Mouse (Mus musculus) liver, postnatal 0 days (tissue): ENCODE data around the gene Marco. TPM values are rescaled to one million over a fixed set of nuclear protein-coding genes. Genes with fewer than 3 reads are reported as not detected.

ENCODE experiments used
- ATAC-seq: fragments of 200-750 bp; cut with Nextera tagmentation; 2 replicates; pipeline ENCODE4 v1.8.0; 2017; ENCODE audit warnings: mild to moderate bottlenecking, moderate library complexity
- DNase-seq: peaks from one replicate; pipeline ENCODE4 v3.0.0-alpha.2; 2016
- H3K27ac ChIP-seq: fragments of 300-500 bp; sonication (generic); 2 replicates; pipeline ENCODE4 v1.5.1; 2014; ENCODE audit warnings: antibody characterized with exemption, moderate library complexity, mild to moderate bottlenecking, low read depth
- H3K27me3 ChIP-seq: fragments of 300-500 bp; sonication (generic); 2 replicates; pipeline ENCODE4 v1.6.1; 2014; ENCODE audit warnings: low read length, control low read depth, mixed read lengths; ENCODE audit not compliant: insufficient read depth
- H3K36me3 ChIP-seq: fragments of 300-500 bp; sonication (generic); replicated peaks from 2 replicates; pipeline ENCODE4 v1.6.1; 2014; ENCODE audit warnings: mild to moderate bottlenecking, control low read depth, low read length, moderate library complexity, mixed read lengths; ENCODE audit not compliant: insufficient read depth
- H3K4me1 ChIP-seq: fragments of 300-500 bp; sonication (generic); 2 replicates; pipeline ENCODE4 v1.6.1; 2014; ENCODE audit warnings: antibody characterized with exemption, mild to moderate bottlenecking, control low read depth; ENCODE audit not compliant: insufficient read depth
- H3K4me2 ChIP-seq: fragments of 300-500 bp; sonication (generic); 2 replicates; pipeline ENCODE4 v1.6.1; 2014; ENCODE audit warnings: low read depth, mild to moderate bottlenecking, low read length, moderate library complexity, mixed read lengths
- H3K4me3 ChIP-seq: fragments of 300-500 bp; sonication (generic); 2 replicates; pipeline ENCODE4 v1.5.1; 2014; ENCODE audit warnings: low read depth, low read length
- H3K9ac ChIP-seq: fragments of 300-500 bp; sonication (generic); replicated peaks from 2 replicates; pipeline ENCODE4 v1.6.1; 2014; ENCODE audit warnings: mild to moderate bottlenecking, moderate library complexity
- H3K9me3 ChIP-seq: fragments of 300-500 bp; sonication (generic); 2 replicates; pipeline ENCODE4 v1.6.1; 2016; ENCODE audit warnings: mild to moderate bottlenecking, control low read depth, low read length, mixed read lengths
- CTCF ChIP-seq: sonication (generic); IDR thresholded peaks from 2 replicates; pipeline ENCODE4 v1.5.1; 2016; ENCODE audit warnings: antibody characterized with exemption, low read depth
- EP300 ChIP-seq: IDR thresholded peaks from 2 replicates; pipeline ENCODE4 v1.6.1; 2016; ENCODE audit warnings: antibody characterized with exemption, low read depth, mild to moderate bottlenecking
- WGBS: fragments of 180-500 bp; shearing (Covaris S2); extraction: QIAGEN DNeasy Blood & Tissue Kit; methylation state at CpG from one replicate; pipeline ENCODE4 v1.1.7; 2014; ENCODE audit not compliant: insufficient replicate concordance; 5-methylcytosine and 5-hydroxymethylcytosine counted together
- polyA plus RNA-seq: library from polyadenylated mRNA; unstranded; fragments of >200 nt; fragmentation: Nextera tagmentation; extraction: Ambion mirVana; gene quantifications from 2 replicates; pipeline ENCODE4 v1.2.1, GENCODE M21; 2015

Gene Marco
- polyA plus RNA-seq, 1 experiment from 2014 or later = 52.6 TPM

DNA sequence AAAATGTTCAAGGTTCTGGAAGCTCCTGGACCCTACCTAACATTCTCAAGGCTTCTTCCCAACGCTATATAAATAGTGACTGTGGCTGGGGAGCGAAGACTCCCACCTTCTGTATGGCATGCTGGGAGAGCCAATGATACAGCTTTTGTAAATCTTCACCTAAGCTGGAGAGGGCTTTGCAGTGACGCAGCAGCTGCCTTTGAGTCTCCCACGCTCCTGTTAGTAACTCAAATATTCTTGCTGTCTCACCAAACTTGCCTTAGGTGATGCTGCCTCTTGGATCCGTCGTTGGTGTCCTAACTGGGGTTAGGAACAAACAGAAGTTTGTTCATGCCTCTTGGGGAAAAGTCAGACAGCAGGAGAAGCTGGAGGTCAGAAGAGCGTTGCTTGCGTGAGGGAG lies 79.2 kb downstream of the Marco start:
- Histone ChIP-seq H3K36me3 (no peaks in the 10 kb centered on the region), H3K9ac (no peak overlapping the region), H3K27ac (no peak overlapping the region), H3K4me2 (no peak overlapping the region), H3K4me1 (no peaks in the 10 kb centered on the region), H3K9me3 (no peaks in the 10 kb centered on the region), H3K27me3 (no peaks in the 10 kb centered on the region), H3K4me3 (no peak overlapping the region)
- ATAC-seq (no peak), DNase-seq (no peak)
- WGBS = 59% methylated on average over 8 of the region's 8 CpGs
- no peak for TF ChIP-seq EP300
- no peak for TF ChIP-seq CTCF

Other genes starting within 250 kb of the Marco start
- gene Steap3, start 232.3 kb downstream of the Marco start, polyA plus RNA-seq = 27.2 TPM in 2 replicates
- gene C1ql2, start 164.4 kb downstream of the Marco start, polyA plus RNA-seq = not detected in 2 replicates
- not detected in 2 replicates for gene En1, start 97.4 kb upstream of the Marco start, polyA plus RNA-seq